Mouse (Mus musculus): ENCODE results near the gene Slc6a4. TPM values are rescaled to one million over a fixed set of nuclear protein-coding genes. Genes with fewer than 3 reads are reported as not detected.
"Not testable (repeated sequence)": the region's sequence is repeated elsewhere in the genome, so short reads cannot be mapped to it uniquely, and the experiment has no call there.

Gene Slc6a4
- total RNA-seq, 4 experiments from 2014 or later = 43.3 to 74.0 (median 65.5) TPM

- no peak for DNase-seq
Observed at GRCm38 (mm10) chr11:77019539-77019938, 21.1 kb downstream of the Slc6a4 start.

GRCm38 (mm10) chr11:77021749-77022396 is 23.5 kb downstream of the Slc6a4 start:
- DNase-seq = no peak

GRCm38 (mm10) chr11:77026559-77026958 is 28.2 kb downstream of the Slc6a4 start:
- no peak for DNase-seq

DNA sequence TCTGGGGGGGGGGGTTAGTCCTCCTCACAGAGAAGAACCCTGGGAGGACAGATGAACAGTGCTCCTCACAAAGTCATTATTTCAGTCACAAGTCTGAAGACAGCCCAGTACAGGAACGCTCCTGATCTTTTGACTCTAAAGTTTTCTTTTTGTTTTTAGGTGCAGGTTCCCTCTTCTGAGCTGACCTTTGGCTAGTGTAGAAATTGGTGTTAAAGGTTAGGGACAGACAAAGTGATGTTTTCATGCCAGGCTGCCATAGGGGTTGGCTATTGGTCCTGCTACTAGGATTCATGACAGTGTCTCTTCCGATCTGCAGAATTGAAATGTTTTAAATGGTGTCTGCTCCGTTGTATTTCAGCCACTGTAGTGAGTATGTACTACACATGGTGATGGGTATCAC is 29.8 kb downstream of the Slc6a4 start:
- no peak for DNase-seq

- no peak for DNase-seq
Observed at GRCm38 (mm10) chr11:77031151-77031934, 32.9 kb downstream of the Slc6a4 start.

- DNase-seq = no peak
Observed at GRCm38 (mm10) chr11:77041891-77042290, 43.5 kb downstream of the Slc6a4 start.

DNA sequence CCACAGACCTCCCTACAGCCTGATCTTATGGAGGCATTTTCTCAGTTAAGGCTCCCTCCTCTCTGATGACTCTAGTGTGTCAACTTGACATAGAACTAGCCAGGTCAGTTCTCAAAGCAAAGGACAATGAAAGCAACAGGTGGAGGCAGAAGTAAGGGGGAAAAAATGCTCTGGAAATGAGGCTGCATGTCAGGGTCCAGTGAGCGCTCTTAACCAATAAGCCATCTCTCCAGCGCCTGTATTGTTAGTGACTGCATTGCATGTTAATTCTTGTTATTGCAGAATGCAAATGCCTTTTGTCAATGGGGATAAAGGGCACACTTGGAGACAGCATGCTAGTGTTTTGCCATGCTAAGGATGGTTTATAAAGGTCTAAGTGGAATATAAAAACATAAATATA is 44.4 kb downstream of the Slc6a4 start:
- no peak for DNase-seq

DNA sequence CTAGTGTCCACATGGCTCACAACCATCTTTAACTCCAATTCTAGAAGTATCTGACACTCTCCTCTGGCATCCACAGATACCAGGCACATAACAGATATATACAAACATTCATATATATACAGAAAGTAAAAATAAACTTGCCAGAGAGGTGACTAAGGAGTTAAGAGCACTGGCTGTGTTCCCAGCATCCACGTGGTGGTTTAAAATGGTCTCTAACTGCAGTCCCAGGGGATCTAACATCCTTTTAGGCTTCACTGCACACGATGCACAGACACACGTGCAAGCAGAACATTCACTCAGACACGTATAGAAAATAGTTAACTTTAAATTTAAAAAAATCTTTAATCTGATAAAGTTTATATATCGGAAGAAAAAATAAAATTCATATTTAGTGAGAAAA is 63.5 kb downstream of the Slc6a4 start:
- no peak for DNase-seq

GRCm38 (mm10) chr11:77063406-77063805 is 65.0 kb downstream of the Slc6a4 start:
- DNase-seq = no peak

DNA sequence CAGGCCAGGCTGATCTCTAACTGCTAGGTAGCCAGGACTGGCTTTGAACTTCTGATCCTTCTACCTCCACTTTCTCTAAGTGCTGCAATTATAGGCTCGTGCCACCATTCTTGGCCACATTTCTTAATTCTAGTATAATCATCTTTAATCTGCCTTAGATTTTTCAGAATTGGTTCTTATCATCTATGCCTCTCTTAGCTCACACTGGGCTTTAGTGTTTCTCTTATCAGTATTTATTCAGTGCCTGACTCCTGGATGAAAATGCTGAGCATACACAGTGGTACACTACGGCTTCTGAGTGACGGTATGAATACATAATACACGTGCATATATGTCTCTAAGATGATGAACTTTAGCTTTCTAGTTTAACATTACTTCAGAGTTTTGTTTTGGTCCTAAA is 70.4 kb downstream of the Slc6a4 start:
- DNase-seq = no peak

DNA sequence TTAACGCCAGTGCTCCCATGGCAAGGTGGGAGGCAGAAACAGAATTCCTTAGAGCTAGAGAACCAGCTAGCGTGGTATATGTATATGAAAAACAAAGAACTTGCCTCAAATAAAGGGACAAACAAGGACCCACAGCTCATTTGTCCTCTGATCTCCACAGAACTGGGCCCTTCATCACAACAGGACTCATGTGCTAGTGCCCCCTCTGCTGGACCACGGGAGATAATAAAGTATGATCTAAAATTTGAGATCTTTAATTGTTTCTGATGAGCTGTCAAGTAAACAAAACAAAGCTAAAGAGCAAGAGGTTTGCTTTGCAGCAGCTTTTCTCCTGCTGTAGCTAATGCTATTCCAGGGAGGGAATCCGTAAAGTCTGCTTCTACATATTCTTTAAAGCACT is 72.3 kb downstream of the Slc6a4 start:
- DNase-seq = no peak

- DNase-seq = not testable (repeated sequence)
Observed at GRCm38 (mm10) chr11:77077331-77077730, 78.9 kb downstream of the Slc6a4 start.

DNA sequence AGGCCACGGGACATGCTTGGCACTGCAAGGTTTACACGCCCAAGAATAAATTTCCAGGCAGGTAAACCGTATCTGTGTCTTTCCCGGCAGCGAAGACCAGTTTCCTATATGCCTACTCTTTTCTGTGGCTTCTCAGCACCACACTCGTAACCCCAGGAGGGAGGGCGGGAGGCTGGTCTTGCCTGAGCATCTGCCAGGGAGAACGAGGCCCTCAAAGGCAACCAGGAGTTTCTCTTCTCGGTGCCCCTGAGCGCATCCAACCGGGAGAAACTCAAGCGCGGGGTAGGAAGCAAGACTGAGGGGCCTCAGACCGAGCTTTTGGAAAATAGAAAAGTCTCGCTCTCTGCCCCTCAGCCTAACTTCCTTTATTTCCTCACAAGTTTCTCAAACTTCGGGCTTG is 79.4 kb downstream of the Slc6a4 start:
- DNase-seq = no peak

GRCm38 (mm10) chr11:77078273-77079134 is 80.1 kb downstream of the Slc6a4 start, which contains the start of gene Nsrp1:
Gene Nsrp1, minus strand, starts transcription at chr11:77078435.
- peak; percentile 89 for DNase-seq

- no peak for DNase-seq
Observed at GRCm38 (mm10) chr11:77079361-77079760, 81.0 kb downstream of the Slc6a4 start.

Small RNA genes within 50 kb of the gene (microRNA-seq; reads per million reads assigned to microRNA genes)
- 1,152 to 1,714 reads per million in 2 experiments for gene Mir423

Other genes starting within 250 kb of the Slc6a4 start
- 10 to 100 TPM; 57.9 to 78.0 (median 74.5) TPM for gene Gosr1, start 235.0 kb upstream of the Slc6a4 start, total RNA-seq (2022)
- gene Cpd, start 151.6 kb upstream of the Slc6a4 start, total RNA-seq (2022) = 10 to 100 TPM; 35.5 to 54.1 (median 45.7) TPM
- under 1 TPM; 0.34 to 0.66 (median 0.60) TPM for gene Tmigd1, start 96.4 kb upstream of the Slc6a4 start, total RNA-seq (2022)
- 10 to 100 TPM; 39.2 to 45.7 (median 42.8) TPM for gene Blmh, start 73.8 kb upstream of the Slc6a4 start, total RNA-seq (2022)
- gene Nsrp1, start 79.8 kb downstream of the Slc6a4 start, total RNA-seq (2022) = 10 to 100 TPM; 15.6 to 25.9 (median 20.2) TPM
- under 1 TPM; 0.30 to 0.59 (median 0.32) TPM for gene Efcab5, start 190.4 kb downstream of the Slc6a4 start, total RNA-seq (2022)
- gene Ssh2, start 217.7 kb downstream of the Slc6a4 start, total RNA-seq (2022) = 10 to 100 TPM; 14.8 to 23.1 (median 18.3) TPM

Measured in adrenal gland, adult 8-10 months (tissue).